ENCODE assay signal across 9 mouse cellular contexts in genomic region chr10:125538316-125538715, GRCm38 (mm10).
DNase-seq lines count a peak whose midpoint lies in the region; ATAC-seq and TF ChIP-seq lines count a peak whose summit lies in the region.
"Had no signal": no experiment of that assay in that cellular context is flagged by ENCODE, and none has a peak within 500 bp of the region (broad histone marks: within the 10 kb centered on the region; RNA-seq: fewer than 3 reads in every experiment).

No protein-coding gene starts in this region.

- no peak for DNase-seq in heart, adult 2 months
- DNase-seq in heart, adult 9 months (ENCODE audit: low spot score in 2 of 2), result no peak
- DNase-seq in neural tube, embryonic 11.5 days (ENCODE audit: low spot score), result peak; percentile 19
- DNase-seq in neural tube, embryonic 10.5 days (ENCODE audit: extremely low spot score, low spot score), result no peak
- peak; percentile 77 for DNase-seq in embryo, embryonic 10.5 days (ENCODE audit: low spot score)
- DNase-seq in left cerebral cortex, postnatal 4 days, result peak; percentile 5
- no peak for DNase-seq in spleen, postnatal 4 days (ENCODE audit: low spot score in 2 of 2)
- DNase-seq in ovary, postnatal 36 days (ENCODE audit: low spot score), result no peak

- intact Hi-C loops in heart, adult 2 months (cut with DNase I), result no loop called here
- intact Hi-C loops in left cerebral cortex, postnatal 4 days (cut with DNase I), result no loop called here

- ATAC-seq in neural tube, embryonic 11.5 days (ENCODE audit: insufficient read depth, low FRiP score, low TSS enrichment), result peak; percentile 63; the same call in 1 of the 2 replicates

- H3K9ac ChIP-seq in heart, adult 2 months (ENCODE audit: low read depth, low read length), result no peak overlapping the region
- no peak overlapping the region for H3K9ac ChIP-seq in neural tube, embryonic 11.5 days (ENCODE audit: low read length)

- H3K9me3 ChIP-seq in neural tube, embryonic 11.5 days (ENCODE audit: control insufficient read depth, low read length), result no peaks in the 10 kb centered on the region
- H3K9me3 ChIP-seq: megakaryocyte, embryonic 14.5 days had no signal

- no peak overlapping the region for H3K4me2 ChIP-seq in neural tube, embryonic 11.5 days (ENCODE audit: low read depth)

- no peaks in the 10 kb centered on the region for H3K27me3 ChIP-seq in heart, adult 2 months (ENCODE audit: control insufficient read depth, insufficient read depth, low read length)
- H3K27me3 ChIP-seq in neural tube, embryonic 11.5 days (ENCODE audit: control insufficient read depth, insufficient read depth, low read length), result no peaks in the 10 kb centered on the region
- H3K27me3 ChIP-seq: megakaryocyte, embryonic 14.5 days had no signal

- TF ChIP-seq EP300 in heart, adult 2 months (IDR thresholded peaks at IDR 0.05; ENCODE audit: insufficient read depth, low read depth, low read length), result no peak

- no peaks in the 10 kb centered on the region for H3K79me2 ChIP-seq in heart, adult 2 months (replicated peaks; ENCODE audit: control insufficient read depth, insufficient read depth, low read length)

- no peaks in the 10 kb centered on the region for H3K36me3 ChIP-seq in heart, adult 2 months (ENCODE audit: control insufficient read depth, insufficient read depth, low read length)
- H3K36me3 ChIP-seq in neural tube, embryonic 11.5 days (ENCODE audit: control insufficient read depth, insufficient read depth, low read length), result no peaks in the 10 kb centered on the region

- H3K27ac ChIP-seq in heart, adult 2 months, result no peak overlapping the region
- H3K27ac ChIP-seq in neural tube, embryonic 11.5 days (ENCODE audit: low read depth, low read length), result no peak overlapping the region

- H3K4me1 ChIP-seq in heart, adult 2 months (ENCODE audit: control insufficient read depth, insufficient read depth, low read length), result no peaks in the 10 kb centered on the region
- H3K4me1 ChIP-seq in neural tube, embryonic 11.5 days (ENCODE audit: control insufficient read depth, insufficient read depth, low read length), result no peaks in the 10 kb centered on the region
- H3K4me1 ChIP-seq: megakaryocyte, embryonic 14.5 days had no signal

- peak; percentile 73 for TF ChIP-seq CTCF in heart, adult 2 months (IDR thresholded peaks at IDR 0.05)

- H3K4me3 ChIP-seq in heart, adult 2 months, result no peak overlapping the region
- no peak overlapping the region for H3K4me3 ChIP-seq in neural tube, embryonic 11.5 days (ENCODE audit: low read depth, low read length)
- H3K4me3 ChIP-seq: megakaryocyte, embryonic 14.5 days had no signal

- no peak for TF ChIP-seq POLR2A in heart, adult 2 months (IDR thresholded peaks at IDR 0.05; ENCODE audit: insufficient read depth, low read depth, low read length)

- WGBS in heart, adult 2 months, result 40% methylated on average over 1 of the region's 1 CpGs
- 40% methylated on average over 1 of the region's 1 CpGs for WGBS in neural tube, embryonic 11.5 days

Comparison
In these comparisons a context has a peak if more than half of its experiments do, and no peak if none do; other contexts are left out.
1. DNase-seq: peak in neural tube, embryonic 11.5 days (single experiment), embryo, embryonic 10.5 days (single experiment) and left cerebral cortex, postnatal 4 days (single experiment); none in heart, adult 2 months (0 of 2), heart, adult 9 months (0 of 2), neural tube, embryonic 10.5 days (single experiment), spleen, postnatal 4 days (0 of 2) and ovary, postnatal 36 days (single experiment).